Mouse (Mus musculus) ovary, postnatal 14 days (tissue): ENCODE measurements around the gene Hs3st4.

Experiments
- DNase-seq: peaks from one replicate; pipeline ENCODE4 v3.0.0; 2022; ENCODE audit warnings: low spot score

The Hs3st4 gene

GRCm38 (mm10) chr7:123982461-123983038 lies at the start of gene Hs3st4:
Hs3st4 (plus strand) TSS chr7:123982869.
- DNase-seq: no peak

DNA sequence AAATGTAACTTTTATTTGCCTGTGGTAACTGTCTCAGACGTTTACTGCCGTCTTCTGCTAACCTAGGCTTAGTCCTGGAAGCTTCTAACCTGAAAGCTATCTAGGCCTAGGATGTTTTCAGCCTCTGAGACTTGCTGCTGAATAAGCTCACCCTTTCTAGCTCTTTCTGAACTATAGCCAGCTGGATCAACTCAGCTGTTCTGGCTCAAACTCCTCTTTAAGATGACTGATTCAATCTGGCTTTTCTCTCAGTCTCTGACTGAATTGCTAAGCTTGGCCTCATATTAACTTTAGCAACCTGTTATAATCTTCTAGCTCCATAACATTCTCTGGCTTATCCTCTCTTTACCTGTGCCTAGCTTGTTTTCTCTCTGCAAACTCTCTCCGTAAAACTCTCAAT lies 35.8 kb upstream of the Hs3st4 start:
- DNase-seq: no peak

GRCm38 (mm10) chr7:123963021-123963420 lies 19.6 kb upstream of the Hs3st4 start:
- DNase-seq: no peak

DNA sequence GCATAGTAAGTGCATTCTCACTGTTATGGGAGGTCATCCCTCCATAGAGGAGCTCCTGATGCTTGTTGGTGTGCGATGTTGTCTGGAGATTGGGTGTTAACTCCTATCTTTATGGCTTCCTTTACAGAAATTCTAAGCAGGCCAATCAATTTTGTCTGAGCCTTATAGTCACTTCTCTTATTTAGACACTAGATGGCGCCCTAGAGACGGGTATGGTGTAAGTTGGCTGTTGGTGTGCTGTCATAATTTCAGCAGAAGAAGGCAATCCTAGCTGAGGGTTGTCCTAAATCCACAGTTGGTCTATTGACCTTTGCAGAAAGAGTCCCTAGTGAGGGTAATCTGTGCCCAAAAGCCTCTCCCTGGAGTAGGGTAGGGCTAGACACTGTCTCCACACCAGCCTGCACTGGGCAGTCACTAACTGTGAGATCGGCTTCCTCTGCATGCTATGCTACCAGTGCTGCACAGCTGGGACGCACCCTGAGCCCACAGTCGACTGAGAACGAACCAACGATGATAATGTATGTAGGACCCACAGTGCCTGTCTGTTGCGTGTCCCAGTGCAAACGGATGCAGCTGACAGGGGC lies 18.0 kb upstream of the Hs3st4 start:
- no peak for DNase-seq

GRCm38 (mm10) chr7:123965515-123965914 lies 17.2 kb upstream of the Hs3st4 start:
- DNase-seq: no peak

DNA sequence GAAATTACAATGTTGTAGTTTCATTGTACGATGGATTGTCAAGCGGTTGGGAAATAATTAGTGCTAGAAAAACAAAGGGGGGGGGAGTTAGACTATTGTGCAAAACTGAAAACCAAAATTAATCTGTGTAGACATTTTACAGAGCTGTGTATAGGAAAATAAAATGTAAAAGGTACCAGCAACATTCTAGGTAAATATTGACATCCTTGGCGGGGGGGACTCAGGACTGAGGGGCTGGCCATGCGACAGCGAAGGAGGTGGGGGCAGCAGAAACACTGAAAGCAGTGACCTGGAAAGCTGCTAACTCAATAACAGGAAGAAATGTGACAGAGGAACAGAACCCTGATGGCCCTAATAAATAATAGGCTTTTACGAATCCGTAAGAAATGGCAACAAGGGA lies 7.2 kb upstream of the Hs3st4 start:
- no peak for DNase-seq

DNA sequence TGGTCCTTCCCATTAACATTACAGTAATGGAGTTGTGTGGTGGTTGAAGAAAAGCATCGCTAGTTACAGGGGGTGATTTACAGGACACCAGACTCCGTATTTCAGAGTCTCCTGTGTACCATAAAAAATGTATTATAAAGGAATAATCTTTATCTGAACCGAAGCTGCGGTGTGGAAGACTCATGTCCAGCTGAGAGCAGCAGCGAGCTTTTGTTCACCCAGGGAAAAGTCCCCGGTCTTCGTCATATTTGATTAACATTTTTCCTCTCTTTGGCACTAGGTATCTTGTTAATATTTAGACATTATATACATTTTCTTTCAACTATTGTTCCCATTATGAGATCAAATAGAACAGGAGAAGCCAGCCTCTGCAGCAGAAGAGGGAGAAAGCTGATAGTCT lies 1.2 kb upstream of the Hs3st4 start:
- DNase-seq: no peak

DNA sequence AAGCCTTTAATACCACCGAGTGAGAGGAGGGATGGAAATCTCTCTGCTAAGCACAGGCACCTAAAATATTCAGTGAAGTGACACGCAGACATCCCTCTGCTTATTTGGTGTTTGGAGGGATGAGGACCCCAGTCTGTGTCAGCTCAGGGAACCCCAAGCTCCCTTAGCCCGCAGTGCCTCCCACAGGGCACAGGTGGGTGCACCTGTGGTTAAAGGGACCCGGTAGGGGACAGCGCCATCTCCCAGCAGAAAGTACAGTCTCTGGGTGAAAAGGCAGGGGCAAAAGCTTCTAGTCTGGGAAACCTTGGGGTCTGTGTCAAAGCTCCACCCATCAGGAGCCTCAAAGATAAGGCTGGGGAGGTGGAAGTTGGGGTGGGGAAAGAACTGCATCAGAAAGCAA lies 659 bp upstream of the Hs3st4 start:
- DNase-seq: no peak

GRCm38 (mm10) chr7:123983177-123984046 lies 743 bp downstream of the Hs3st4 start:
- no peak for DNase-seq

- DNase-seq: no peak
Measured at GRCm38 (mm10) chr7:123992121-123992520, 9.5 kb downstream of the Hs3st4 start.

DNA sequence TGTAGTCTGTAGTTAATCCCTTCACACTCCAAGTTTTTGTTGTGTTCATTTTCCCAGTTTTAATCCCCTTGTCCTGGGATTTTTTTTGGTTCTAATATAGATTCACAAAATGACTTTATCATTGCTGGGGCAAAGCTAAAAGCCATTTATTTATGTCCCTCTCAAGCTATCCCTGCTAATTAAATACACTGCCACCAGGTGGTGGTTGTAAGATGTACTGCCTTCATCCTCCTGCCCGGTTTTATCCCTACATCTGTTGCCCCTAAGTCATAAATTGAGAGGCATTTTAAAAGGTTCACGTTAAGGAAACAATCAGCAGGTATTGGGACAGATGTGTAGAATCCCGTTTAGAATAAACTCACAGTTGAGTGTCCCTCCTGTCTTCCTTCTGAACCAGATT lies 14.6 kb downstream of the Hs3st4 start:
- no peak for DNase-seq

GRCm38 (mm10) chr7:123998601-123999000 lies 15.9 kb downstream of the Hs3st4 start:
- DNase-seq: no peak

DNA sequence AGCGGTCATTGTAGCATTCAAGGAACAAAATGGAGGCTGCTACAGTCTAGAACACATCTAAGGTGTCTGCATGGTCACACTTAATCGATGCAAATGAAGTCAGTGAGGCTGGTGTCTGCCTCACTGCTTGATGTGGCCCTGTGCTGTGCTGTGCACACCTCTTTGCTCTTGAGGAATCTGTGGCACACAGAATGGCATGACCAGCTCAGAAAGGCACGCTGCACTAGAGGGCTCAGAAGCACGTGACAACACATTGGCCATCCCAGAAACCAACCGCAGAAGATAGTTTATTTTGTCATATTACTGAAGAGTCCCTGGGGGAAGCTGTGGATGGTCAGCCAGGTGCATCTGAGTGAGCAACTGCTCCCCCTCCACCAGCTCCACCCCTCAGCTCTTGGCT lies 44.2 kb downstream of the Hs3st4 start:
- no peak for DNase-seq

GRCm38 (mm10) chr7:124032236-124032635 lies 49.6 kb downstream of the Hs3st4 start:
- peak; percentile 6 for DNase-seq

GRCm38 (mm10) chr7:124033332-124033731 lies 50.7 kb downstream of the Hs3st4 start:
- DNase-seq: no peak

- no peak for DNase-seq
Measured at GRCm38 (mm10) chr7:124037281-124037700, 54.6 kb downstream of the Hs3st4 start.

DNA sequence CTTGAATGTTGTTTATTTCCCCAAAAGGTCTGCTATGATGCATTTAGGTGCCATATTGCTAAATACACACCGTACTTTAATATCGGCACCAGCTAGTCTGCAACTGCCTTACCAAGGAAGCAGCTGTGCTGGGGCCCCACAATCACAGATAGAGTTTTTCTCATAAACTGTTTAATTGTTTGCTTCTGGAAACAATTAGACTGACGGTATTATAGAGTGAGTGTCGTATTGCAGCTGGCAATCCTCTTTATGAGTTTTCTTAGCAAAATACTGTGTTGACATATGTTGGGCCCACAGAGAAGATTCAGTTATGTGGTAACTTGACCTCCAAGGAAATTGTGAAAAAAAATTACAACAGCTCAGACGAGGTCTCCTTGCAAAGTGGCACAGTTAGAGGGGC lies 56.5 kb downstream of the Hs3st4 start:
- no peak for DNase-seq

- DNase-seq: no peak
Measured at GRCm38 (mm10) chr7:124047382-124047781, 64.7 kb downstream of the Hs3st4 start.

DNA sequence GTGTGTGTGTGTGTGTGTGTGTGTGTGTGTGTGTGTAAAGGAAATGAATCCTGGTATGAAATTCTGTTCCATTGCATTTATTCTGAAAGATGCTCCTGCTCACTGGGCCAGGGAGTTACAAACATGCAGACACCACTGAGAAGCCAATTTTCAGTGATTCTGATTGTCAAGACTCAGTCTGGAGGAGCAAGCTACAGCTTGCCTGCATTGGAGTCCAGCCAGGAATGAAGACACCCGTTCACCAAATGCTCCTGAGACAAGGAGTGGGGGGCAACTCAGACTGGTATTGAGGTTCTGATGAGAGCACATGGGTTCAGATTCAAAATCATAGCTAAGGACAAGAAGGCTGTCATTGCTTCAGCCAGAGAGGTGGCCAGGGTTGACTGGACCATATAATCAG lies 66.3 kb downstream of the Hs3st4 start:
- no peak for DNase-seq

DNA sequence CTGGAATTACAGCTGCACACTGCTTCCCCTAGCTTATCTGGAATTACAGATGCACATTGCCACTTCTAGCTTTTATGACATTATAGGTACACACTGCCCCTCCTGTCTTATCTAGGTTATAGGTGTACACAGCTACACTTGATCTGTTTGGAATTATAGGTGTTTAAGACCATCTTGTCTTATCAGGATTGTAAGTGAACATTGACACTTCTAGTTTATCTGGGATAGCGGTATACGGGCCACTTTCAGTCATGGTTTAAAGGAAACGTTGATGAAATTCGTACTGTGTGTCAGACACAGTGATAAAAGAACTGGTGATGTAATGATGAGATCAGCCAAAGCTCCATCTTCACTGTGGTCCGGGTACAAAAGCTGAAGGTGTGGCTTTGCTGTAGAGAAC lies 67.8 kb downstream of the Hs3st4 start:
- DNase-seq: no peak

GRCm38 (mm10) chr7:124083741-124084140 lies 101.1 kb downstream of the Hs3st4 start:
- no peak for DNase-seq

- DNase-seq: peak; percentile 3
Measured at GRCm38 (mm10) chr7:124129019-124129418, 146.3 kb downstream of the Hs3st4 start.

DNA sequence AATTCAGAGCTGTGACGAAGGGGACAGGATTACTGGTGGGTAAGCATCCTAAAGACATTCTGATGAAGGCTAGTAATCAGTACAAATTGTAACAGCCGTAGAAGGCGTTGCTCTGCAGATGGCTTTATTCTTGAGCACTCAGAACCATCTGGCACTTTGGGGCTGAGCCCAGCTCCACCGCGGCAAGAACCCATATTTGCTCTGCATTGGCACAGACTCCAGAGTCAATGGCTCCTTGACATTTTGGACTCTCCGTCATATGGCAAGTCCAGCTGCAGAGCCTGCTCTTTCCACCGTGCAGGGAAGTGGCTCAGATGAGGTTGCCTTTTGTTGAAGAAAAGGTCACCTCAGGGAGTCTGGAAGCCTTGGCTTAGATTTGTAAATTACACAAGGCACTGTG lies 148.6 kb downstream of the Hs3st4 start:
- peak; percentile 17 for DNase-seq
